Mouse (Mus musculus) kidney, postnatal 0 days (tissue): Measurements from ENCODE around the gene Ptpn14. TPM values are rescaled to one million over a fixed set of nuclear protein-coding genes. Genes with fewer than 3 reads are reported as not detected.
A peak's percentile ranks its signal among the peaks of the same experiment; 100 is the strongest.

Experiments used
- ATAC-seq: fragments of 200-750 bp; cut with Nextera tagmentation; replicated peaks from 2 replicates; pipeline ENCODE4 v1.8.0; 2017; ENCODE audit warnings: low read depth, moderate number of reproducible peaks, moderate TSS enrichment, moderate library complexity; ENCODE audit not compliant: low FRiP score
- DNase-seq: peaks from one replicate; pipeline ENCODE4 v3.0.0-alpha.2; 2016; ENCODE audit warnings: low spot score
- H3K27ac ChIP-seq: fragments of 300-500 bp; sonication (generic); 2 replicates; pipeline ENCODE4 v1.5.1; 2014; ENCODE audit warnings: mild to moderate bottlenecking
- H3K27me3 ChIP-seq: fragments of 300-500 bp; sonication (generic); 2 replicates; pipeline ENCODE4 v1.6.1; 2014; ENCODE audit warnings: low read length, mixed read lengths; ENCODE audit not compliant: insufficient read depth
- H3K36me3 ChIP-seq: fragments of 300-500 bp; sonication (generic); 2 replicates; pipeline ENCODE4 v1.6.1; 2014; ENCODE audit warnings: low read length, mixed read lengths; ENCODE audit not compliant: insufficient read depth
- H3K4me1 ChIP-seq: fragments of 300-500 bp; sonication (generic); replicated peaks from 2 replicates; pipeline ENCODE4 v1.6.1; 2014; ENCODE audit warnings: antibody characterized with exemption, low read length, mixed read lengths; ENCODE audit not compliant: insufficient read depth
- H3K4me2 ChIP-seq: fragments of 300-500 bp; sonication (generic); 2 replicates; pipeline ENCODE4 v1.6.1; 2014; ENCODE audit warnings: mild to moderate bottlenecking, low read length, moderate library complexity, mixed read lengths
- H3K4me3 ChIP-seq: fragments of 300-500 bp; sonication (generic); replicated peaks from 2 replicates; pipeline ENCODE4 v1.5.1; 2014; ENCODE audit warnings: low read depth, low read length
- H3K9ac ChIP-seq: fragments of 300-500 bp; sonication (generic); 2 replicates; pipeline ENCODE4 v1.6.1; 2014; ENCODE audit warnings: low read depth, low read length
- H3K9me3 ChIP-seq: fragments of 300-500 bp; sonication (generic); replicated peaks from 2 replicates; pipeline ENCODE4 v1.6.1; 2016; ENCODE audit warnings: low read length, inconsistent platforms, mixed read lengths
- CTCF ChIP-seq: IDR thresholded peaks from 2 replicates; pipeline ENCODE4 v1.5.1; 2016; ENCODE audit warnings: antibody characterized with exemption, low read depth, mild to moderate bottlenecking, moderate library complexity
- WGBS: fragments of 180-500 bp; shearing (Covaris S2); extraction: QIAGEN DNeasy Blood & Tissue Kit; methylation state at CpG from one replicate; pipeline ENCODE4 v1.1.7; 2014; 5-methylcytosine and 5-hydroxymethylcytosine counted together
- polyA plus RNA-seq: library from polyadenylated mRNA; unstranded; fragments of >200 nt; fragmentation: Nextera tagmentation; extraction: Ambion mirVana; gene quantifications from 2 replicates; pipeline ENCODE4 v1.2.1, GENCODE M21; 2015

The Ptpn14 gene
- polyA plus RNA-seq, 1 experiment from 2014 or later: 11.1 TPM

DNA sequence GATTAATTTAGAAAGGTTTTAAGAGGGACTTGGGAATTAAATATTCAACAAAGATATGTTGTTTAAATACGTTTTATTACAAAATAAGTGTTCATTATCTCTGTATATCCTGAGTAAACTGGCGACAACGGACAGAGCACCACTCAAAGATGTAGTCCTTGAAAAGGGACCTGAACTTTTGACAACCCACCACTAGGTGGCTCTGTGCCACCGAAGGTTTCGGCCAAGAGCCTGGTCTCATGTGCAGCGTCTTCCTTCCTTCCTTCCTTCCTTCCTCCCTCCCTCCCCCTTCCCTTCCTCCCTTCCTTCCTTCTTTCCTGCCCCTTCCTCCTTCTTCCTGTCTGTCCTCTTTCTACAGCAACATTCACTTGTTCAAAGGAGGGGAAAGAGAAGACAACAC, 27.1 kb upstream of the Ptpn14 start:
- H3K27ac ChIP-seq: no peak overlapping the region
- 3% methylated on average over 6 of the region's 6 CpGs for WGBS
- no peaks in the 10 kb centered on the region for H3K9me3 ChIP-seq
- peak; percentile 90 for DNase-seq
- ATAC-seq: 0 out of 2 replicates have a peak, but pooled peaks have one; percentile 44
- no peaks in the 10 kb centered on the region for H3K27me3 ChIP-seq
- H3K4me1 ChIP-seq: peaks cover 5% of the 10 kb centered on the region
- H3K36me3 ChIP-seq: no peaks in the 10 kb centered on the region
- TF ChIP-seq CTCF: peak; percentile 84
- H3K4me3 ChIP-seq: no peak overlapping the region
- H3K4me2 ChIP-seq: no peak overlapping the region
- H3K9ac ChIP-seq: no peak overlapping the region

DNA sequence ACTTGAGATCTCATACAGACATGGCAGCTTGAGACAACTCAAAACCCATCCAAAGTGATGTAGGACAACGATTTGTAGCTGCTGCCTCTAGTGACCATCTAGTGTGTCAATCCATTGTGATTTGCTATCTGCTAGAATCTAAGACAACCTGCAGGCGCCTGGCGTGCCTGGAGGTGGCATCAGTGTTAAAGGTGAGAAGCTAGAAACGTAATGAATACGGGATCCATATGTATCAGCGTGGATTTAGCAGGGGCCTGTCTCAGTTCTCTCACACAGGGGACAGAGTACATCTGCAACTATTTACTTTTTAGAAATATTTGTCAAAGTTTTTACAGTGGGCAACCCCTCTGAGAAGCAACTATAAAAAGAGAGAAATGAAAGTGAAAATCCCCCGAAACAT, 24.9 kb upstream of the Ptpn14 start:
- peak; percentile 66 for TF ChIP-seq CTCF
- no peak overlapping the region for H3K27ac ChIP-seq

DNA sequence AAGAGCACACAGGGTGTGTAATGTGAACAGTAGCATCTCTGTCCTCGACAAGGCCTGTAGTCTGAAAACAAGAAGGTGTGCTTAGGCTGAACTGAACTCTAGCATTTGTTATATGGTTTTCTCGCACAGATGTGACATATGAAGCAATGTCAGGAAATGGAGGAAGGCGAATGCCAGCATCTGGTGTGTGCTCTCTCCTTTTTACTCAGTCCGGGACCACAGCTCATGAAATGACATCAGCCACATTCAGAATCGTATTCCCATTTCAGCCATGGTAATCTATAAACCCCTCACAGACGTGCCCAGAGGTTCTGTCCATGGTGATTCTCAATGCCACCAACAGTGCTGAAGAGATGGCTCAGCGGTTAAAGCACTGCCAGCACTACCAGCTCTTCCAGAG, 24.5 kb upstream of the Ptpn14 start:
- ATAC-seq: no peak
- Histone ChIP-seq H3K36me3 (no peaks in the 10 kb centered on the region), H3K27ac (no peak overlapping the region), H3K4me3 (no peak overlapping the region), H3K4me2 (no peak overlapping the region), H3K9ac (no peak overlapping the region), H3K9me3 (no peaks in the 10 kb centered on the region), H3K27me3 (no peaks in the 10 kb centered on the region), H3K4me1 (peaks cover 21% of the 10 kb centered on the region)
- no peak for DNase-seq
- no peak for TF ChIP-seq CTCF
- 64% methylated on average over 7 of the region's 7 CpGs for WGBS

More for the DNA sequence above, 24.9 kb upstream of the Ptpn14 start:
- ATAC-seq (no peak), DNase-seq (no peak)
- no peaks in the 10 kb centered on the region for H3K36me3 ChIP-seq
- H3K9me3 ChIP-seq: no peaks in the 10 kb centered on the region
- H3K4me1 ChIP-seq: peaks cover 18% of the 10 kb centered on the region
- WGBS: 34% methylated on average over 7 of the region's 7 CpGs
- H3K4me3 ChIP-seq: no peak overlapping the region
- no peaks in the 10 kb centered on the region for H3K27me3 ChIP-seq
- H3K4me2 ChIP-seq: no peak overlapping the region
- no peak overlapping the region for H3K9ac ChIP-seq

DNA sequence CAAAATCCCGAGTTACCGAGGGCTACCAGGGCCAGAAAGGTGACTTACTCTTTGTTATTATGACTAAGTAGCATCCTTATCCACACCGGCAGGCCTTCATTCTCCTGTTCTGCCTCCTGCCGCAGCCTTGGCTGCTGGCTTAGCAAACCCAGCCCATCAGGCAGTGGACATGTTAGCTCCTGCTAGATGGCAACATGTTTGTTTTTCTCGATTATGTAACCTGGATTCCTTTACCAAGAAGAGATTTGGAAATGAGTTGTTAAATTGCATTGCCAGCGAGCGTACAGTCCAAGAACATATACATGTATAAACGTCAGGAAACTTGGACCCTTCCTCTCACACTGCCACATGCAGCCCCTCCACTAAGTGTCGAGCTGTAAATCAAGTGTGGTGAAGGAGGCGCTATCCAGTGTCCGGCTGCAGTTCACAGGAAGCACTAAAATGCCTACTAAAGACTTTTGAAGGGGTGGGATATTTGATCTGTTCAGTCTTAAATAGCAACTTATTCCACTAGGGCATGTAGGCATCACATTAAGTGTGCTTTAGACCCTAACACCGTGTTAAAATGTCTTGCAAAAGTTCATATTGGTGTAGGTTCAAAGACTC, 21.9 kb upstream of the Ptpn14 start:
- no peak overlapping the region for H3K9ac ChIP-seq
- no peak overlapping the region for H3K4me2 ChIP-seq
- peaks cover 32% of the 10 kb centered on the region for H3K4me1 ChIP-seq
- H3K9me3 ChIP-seq: no peaks in the 10 kb centered on the region
- H3K4me3 ChIP-seq: no peak overlapping the region
- no peak for TF ChIP-seq CTCF
- H3K36me3 ChIP-seq: no peaks in the 10 kb centered on the region
- H3K27me3 ChIP-seq: no peaks in the 10 kb centered on the region
- ATAC-seq (no peak), DNase-seq (peak; percentile 79)
- peak overlapping the region; percentile 51 for H3K27ac ChIP-seq
- 24% methylated on average over 12 of the region's 12 CpGs for WGBS

DNA sequence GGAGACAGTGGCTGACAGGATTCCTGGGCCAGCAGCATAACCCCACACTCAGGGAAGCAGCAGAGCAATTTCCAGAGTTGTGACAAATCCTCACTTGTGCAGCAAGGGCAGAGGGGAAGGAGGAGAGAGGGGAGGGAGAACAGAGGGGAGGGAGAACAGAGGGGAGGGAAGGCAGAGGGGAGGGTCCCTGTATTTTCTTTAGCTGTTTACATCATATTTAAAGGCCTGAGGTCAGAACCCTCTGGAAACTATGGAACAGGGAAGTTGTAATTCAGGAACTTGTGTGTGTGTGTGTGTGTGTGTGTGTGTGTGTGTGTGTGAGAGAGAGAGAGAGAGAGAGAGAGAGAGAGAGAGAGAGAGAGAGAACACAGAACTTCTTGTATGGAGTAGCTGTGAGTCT, 21.1 kb upstream of the Ptpn14 start:
- DNase-seq (peak; percentile 53), ATAC-seq (0 out of 2 replicates have a peak, but pooled peaks have one; percentile 21)
- H3K27me3 ChIP-seq: no peaks in the 10 kb centered on the region
- H3K4me3 ChIP-seq: no peak overlapping the region
- no peaks in the 10 kb centered on the region for H3K36me3 ChIP-seq
- peaks cover 29% of the 10 kb centered on the region for H3K4me1 ChIP-seq
- peak overlapping the region; percentile 51 for H3K27ac ChIP-seq
- H3K9me3 ChIP-seq: no peaks in the 10 kb centered on the region
- no peak overlapping the region for H3K9ac ChIP-seq
- TF ChIP-seq CTCF: no peak
- H3K4me2 ChIP-seq: no peak overlapping the region

DNA sequence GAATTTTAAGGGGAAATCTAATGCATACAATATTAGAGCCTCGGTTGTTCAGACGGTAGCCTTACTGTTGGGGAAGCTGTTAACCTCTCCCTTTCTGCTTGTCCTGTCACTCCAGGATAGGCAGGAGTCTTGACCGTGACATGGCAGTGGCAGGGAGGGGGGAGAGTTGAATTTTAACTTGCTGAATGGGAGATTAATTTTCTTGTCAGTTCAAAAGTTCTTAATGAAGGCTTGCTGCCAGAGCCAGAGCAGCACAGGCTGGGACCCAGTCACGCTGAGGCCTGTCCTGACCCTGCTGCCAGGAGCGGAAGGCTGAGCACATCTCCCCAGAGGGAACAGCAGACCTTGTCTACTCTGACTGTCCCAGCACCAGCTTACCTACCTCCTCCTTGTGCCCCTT, 20.6 kb upstream of the Ptpn14 start:
- peak; percentile 37; the same call in 1 of the 2 replicates for ATAC-seq
- H3K27me3 ChIP-seq: no peaks in the 10 kb centered on the region
- no peak overlapping the region for H3K4me3 ChIP-seq
- H3K9ac ChIP-seq: no peak overlapping the region
- H3K36me3 ChIP-seq: no peaks in the 10 kb centered on the region
- peaks cover 29% of the 10 kb centered on the region for H3K4me1 ChIP-seq
- DNase-seq: peak; percentile 53
- no peaks in the 10 kb centered on the region for H3K9me3 ChIP-seq
- TF ChIP-seq CTCF: no peak
- H3K4me2 ChIP-seq: no peak overlapping the region
- peak overlapping the region; percentile 51 for H3K27ac ChIP-seq
- whole genome bisulfite sequencing: 16% methylated on average over 5 of the region's 5 CpGs

DNA sequence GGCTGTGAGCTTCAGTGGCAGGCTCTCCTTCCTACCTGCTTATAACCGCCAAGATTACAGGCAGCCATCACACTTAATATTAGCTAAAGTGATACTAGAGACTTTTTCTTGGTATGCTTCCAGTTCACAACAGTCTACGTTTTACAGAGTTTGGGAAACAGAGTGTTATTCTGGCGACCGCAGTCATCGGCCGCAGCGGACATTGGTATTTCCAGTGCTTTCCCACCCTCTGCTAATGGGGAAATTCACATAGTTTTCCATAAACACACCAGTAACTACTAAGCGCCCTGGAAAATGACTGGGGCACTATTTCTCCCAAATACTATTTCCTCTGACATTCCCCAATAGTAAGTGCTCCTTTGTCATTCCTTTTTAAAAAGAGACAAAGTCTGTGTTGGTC, 19.1 kb upstream of the Ptpn14 start:
- Histone ChIP-seq H3K4me2 (0 out of 2 replicates have a peak overlapping the region, but pooled peaks have one; percentile 4), H3K27ac (peak overlapping the region; percentile 70), H3K27me3 (no peaks in the 10 kb centered on the region), H3K9me3 (no peaks in the 10 kb centered on the region), H3K36me3 (no peaks in the 10 kb centered on the region), H3K4me3 (no peak overlapping the region), H3K4me1 (peaks cover 29% of the 10 kb centered on the region), H3K9ac (no peak overlapping the region)
- 37% methylated on average over 8 of the region's 8 CpGs for WGBS
- no peak for TF ChIP-seq CTCF
- ATAC-seq: no peak
- no peak for DNase-seq
